Mouse (Mus musculus) CH12.LX (cell line): ENCODE data around the gene Gipc2. TPM values are rescaled to one million over a fixed set of nuclear protein-coding genes. Genes with fewer than 3 reads are reported as not detected.

Experiments
- DNase-seq: peaks from one replicate; pipeline ENCODE4 v3.0.0-alpha.2; 2013; ENCODE audit errors: extremely low read depth
- H3K27ac ChIP-seq: 2 replicates; pipeline ENCODE4 v1.5.1; 2012; ENCODE audit warnings: low read depth, mild to moderate bottlenecking, control low read depth, moderate library complexity; ENCODE audit not compliant: insufficient read depth
- H3K27me3 ChIP-seq: replicated peaks from 2 replicates; pipeline ENCODE3; 2012; ENCODE audit warnings: inconsistent platforms
- H3K36me3 ChIP-seq, 2 experiments: replicated peaks in 1 of 2; 2 replicates each; pipeline versions ENCODE3 to v1.6.1; 2012; ENCODE audit warnings: inconsistent platforms in 1 of 2, low read length in 1 of 2, mild to moderate bottlenecking in 1 of 2, mixed read lengths in 1 of 2, moderate library complexity in 1 of 2; ENCODE audit not compliant: control insufficient read depth in 1 of 2, insufficient read depth in 1 of 2
- H3K4me1 ChIP-seq, 2 experiments: 2 replicates each; pipeline ENCODE4 v1.6.1; 2012; ENCODE audit warnings: inconsistent platforms in 1 of 2, moderate library complexity in 1 of 2; ENCODE audit not compliant: insufficient read depth in 2 of 2, control insufficient read depth in 1 of 2
- H3K4me2 ChIP-seq: 2 replicates; pipeline ENCODE4 v1.6.1; 2012; ENCODE audit warnings: low read depth, mild to moderate bottlenecking, control low read depth; ENCODE audit not compliant: poor library complexity, insufficient read depth, severe bottlenecking
- H3K4me3 ChIP-seq, 3 experiments: fragments of 150-350 bp in 1 of 3; sonication (generic) in 1 of 3; replicated peaks in 1 of 3; 2 replicates each; pipeline versions ENCODE3 to v1.5.1; 2011 to 2012; ENCODE audit warnings: low read depth in 2 of 3, low read length in 2 of 3, mild to moderate bottlenecking in 2 of 3, moderate library complexity in 2 of 3, control low read depth in 1 of 3, improper control_type of control experiment in 1 of 3, inconsistent platforms in 1 of 3, mixed read lengths in 1 of 3; ENCODE audit not compliant: poor library complexity in 1 of 3
- H3K79me2 ChIP-seq: replicated peaks from 2 replicates; pipeline ENCODE4 v1.6.1; 2012; ENCODE audit warnings: mild to moderate bottlenecking, moderate library complexity; ENCODE audit not compliant: control insufficient read depth, poor library complexity, insufficient read depth, severe bottlenecking; ENCODE audit errors: extremely low read depth
- H3K9ac ChIP-seq: 2 replicates; pipeline ENCODE4 v1.6.1; 2012; ENCODE audit warnings: low read depth, mild to moderate bottlenecking, control low read depth, moderate library complexity; ENCODE audit not compliant: insufficient read depth
- H3K9me3 ChIP-seq: replicated peaks from 2 replicates; pipeline ENCODE3; 2012; ENCODE audit warnings: low read length, inconsistent platforms, mixed read lengths
- BHLHE40 ChIP-seq: IDR thresholded peaks from 2 replicates; pipeline ENCODE4 v1.6.1; 2011; ENCODE audit warnings: mild to moderate bottlenecking, low read depth, low read length, improper control_type of control experiment
- CHD1 ChIP-seq: IDR thresholded peaks from 2 replicates; pipeline ENCODE4 v1.6.1; 2012; ENCODE audit warnings: low read depth, low read length, improper control_type of control experiment, inconsistent platforms
- CTCF ChIP-seq, 2 experiments: IDR thresholded peaks in 1 of 2; conservative IDR thresholded peaks in 1 of 2; 2 replicates each; pipeline ENCODE4 v1.5.1; 2011 to 2012; ENCODE audit warnings: low read depth in 2 of 2, low read length in 2 of 2, improper control_type of control experiment in 1 of 2, inconsistent platforms in 1 of 2, mild to moderate bottlenecking in 1 of 2, moderate library complexity in 1 of 2
- E2F4 ChIP-seq: IDR thresholded peaks from 2 replicates; pipeline ENCODE4 v1.6.1; 2011; ENCODE audit warnings: low read depth, low read length, improper control_type of control experiment; ENCODE audit not compliant: insufficient replicate concordance
- ELF1 ChIP-seq: IDR thresholded peaks from 2 replicates; pipeline ENCODE4 v1.6.1; 2014; ENCODE audit warnings: low read depth, mild to moderate bottlenecking, inconsistent platforms, low read length, improper control_type of control experiment
- EP300 ChIP-seq: IDR thresholded peaks from 2 replicates; pipeline ENCODE4 v1.6.1; 2011; ENCODE audit warnings: low read length, improper control_type of control experiment
- ETS1 ChIP-seq: conservative IDR thresholded peaks from 2 replicates; pipeline ENCODE4 v1.6.1; 2012; ENCODE audit warnings: low read depth, mild to moderate bottlenecking, inconsistent platforms, low read length, improper control_type of control experiment, moderate library complexity
- HCFC1 ChIP-seq: IDR thresholded peaks from 2 replicates; pipeline ENCODE4 v1.6.1; 2012; ENCODE audit warnings: low read depth, mild to moderate bottlenecking, inconsistent platforms, low read length, improper control_type of control experiment
- JUN ChIP-seq: IDR thresholded peaks from 2 replicates; pipeline ENCODE4 v1.6.1; 2011; ENCODE audit warnings: low read depth, mild to moderate bottlenecking, low read length, improper control_type of control experiment, moderate library complexity; ENCODE audit not compliant: insufficient read depth
- KAT2A ChIP-seq: IDR thresholded peaks from 2 replicates; pipeline ENCODE4 v1.6.1; 2012; ENCODE audit warnings: low read length, improper control_type of control experiment, inconsistent platforms; ENCODE audit not compliant: insufficient replicate concordance
- MAFK ChIP-seq: IDR thresholded peaks from 2 replicates; pipeline ENCODE4 v1.6.1; 2011; ENCODE audit warnings: low read length, improper control_type of control experiment; ENCODE audit not compliant: insufficient replicate concordance
- MAZ ChIP-seq: IDR thresholded peaks from 2 replicates; pipeline ENCODE4 v1.6.1; 2012; ENCODE audit warnings: low read depth, mild to moderate bottlenecking, inconsistent platforms, low read length, improper control_type of control experiment, moderate library complexity
- MXI1 ChIP-seq: IDR thresholded peaks from 2 replicates; pipeline ENCODE4 v1.6.1; 2011; ENCODE audit warnings: mild to moderate bottlenecking, low read depth, low read length, improper control_type of control experiment
- MYC ChIP-seq: IDR thresholded peaks from 2 replicates; pipeline ENCODE4 v1.6.1; 2011; ENCODE audit warnings: low read depth, mild to moderate bottlenecking, improper control_type of control experiment, low read length
- NRF1 ChIP-seq: IDR thresholded peaks from 2 replicates; pipeline ENCODE4 v1.6.1; 2014; ENCODE audit warnings: low read depth, mild to moderate bottlenecking, inconsistent platforms, low read length, improper control_type of control experiment, moderate library complexity
- RCOR1 ChIP-seq: conservative IDR thresholded peaks from 2 replicates; pipeline ENCODE4 v1.6.1; 2012; ENCODE audit warnings: low read depth, mild to moderate bottlenecking, inconsistent platforms, low read length, improper control_type of control experiment
- SIN3A ChIP-seq: IDR thresholded peaks from 2 replicates; pipeline ENCODE4 v1.6.1; 2012; ENCODE audit warnings: low read length, improper control_type of control experiment, inconsistent platforms
- SMC3 ChIP-seq: IDR thresholded peaks from 2 replicates; pipeline ENCODE4 v1.6.1; 2011; ENCODE audit warnings: low read depth, low read length, improper control_type of control experiment
- TCF12 ChIP-seq: IDR thresholded peaks from 2 replicates; pipeline ENCODE4 v1.6.1; 2014; ENCODE audit warnings: low read depth, mild to moderate bottlenecking, inconsistent platforms, low read length, improper control_type of control experiment
- USF1 ChIP-seq: IDR thresholded peaks from 2 replicates; pipeline ENCODE4 v1.6.1; 2014; ENCODE audit warnings: low read depth, mild to moderate bottlenecking, inconsistent platforms, low read length, improper control_type of control experiment
- USF2 ChIP-seq: conservative IDR thresholded peaks from 2 replicates; pipeline ENCODE4 v1.6.1; 2011; ENCODE audit warnings: low read depth, low read length, improper control_type of control experiment
- ZKSCAN1 ChIP-seq: IDR thresholded peaks from 2 replicates; pipeline ENCODE4 v1.6.1; 2012; ENCODE audit warnings: low read depth, inconsistent platforms, low read length, improper control_type of control experiment, borderline replicate concordance
- ZMIZ1 ChIP-seq: IDR thresholded peaks from 2 replicates; pipeline ENCODE4 v1.6.1; 2012; ENCODE audit warnings: low read depth, mild to moderate bottlenecking, inconsistent platforms, low read length, improper control_type of control experiment
- ZNF384 ChIP-seq: IDR thresholded peaks from 2 replicates; pipeline ENCODE4 v1.6.1; 2012; ENCODE audit warnings: low read depth, low read length, improper control_type of control experiment, inconsistent platforms
- dilution Hi-C: fragments of 300-500 bp; cut with MboI; formaldehyde crosslinking; loops from 2 replicates; pipeline ENCODE4 v1.14.3; 2020; ENCODE audit warnings: low sequenced_read_pairs; ENCODE audit not compliant: extremely low pct_unique_long_range_greater_than_20kb, extremely low pct_ligation_motif_present
- in situ Hi-C: fragments of 300-500 bp; cut with MboI; formaldehyde crosslinking; loops from 3 replicates; pipeline ENCODE4 v1.14.3; 2019; ENCODE audit warnings: low sequenced_read_pairs, low pct_ligation_motif_present, low pct_unique_long_range_greater_than_20kb, mixed read lengths
- polyA plus RNA-seq: library from polyadenylated mRNA; unstranded; fragments of >175 nt; gene quantifications from 2 replicates; pipeline ENCODE4 v1.2.1, GENCODE M21; 2012; ENCODE audit warnings: low read depth; ENCODE audit not compliant: insufficient read length
- total RNA-seq, 2 experiments: library from RNA; depleted of rRNA; stranded (reverse); fragments of 300-350 nt in 1 of 2; fragments of >200 nt in 1 of 2; gene quantifications; 2 replicates each; pipeline ENCODE4 v1.2.3; 2012 to 2014

Gene Gipc2
- total and polyA plus RNA-seq, 3 experiments, result 0.24 to 1.2 (median 0.38) TPM

- TF ChIP-seq TCF12, result peak; percentile 55; the same call in 1 of the 2 replicates
- no peak for TF ChIP-seq MAZ
- peak; percentile 40; the same call in 1 of the 2 replicates for TF ChIP-seq MXI1
- TF ChIP-seq ETS1, result no peak
- TF ChIP-seq BHLHE40, result no peak; the same call in 1 of the 2 replicates
- no peak for TF ChIP-seq ZMIZ1
- TF ChIP-seq CHD1, result no peak
- TF ChIP-seq SMC3, result peak; percentile 97
- peak; percentile 77 for TF ChIP-seq MYC
- TF ChIP-seq E2F4, result no peak
- TF ChIP-seq JUN, result no peak
- no peak for TF ChIP-seq USF2
- no peak for TF ChIP-seq KAT2A
- TF ChIP-seq RCOR1, result no peak; the same call in 1 of the 2 replicates
- peak; percentile 42; the same call in 1 of the 2 replicates for TF ChIP-seq ZNF384
- no peak for TF ChIP-seq SIN3A
Observed at GRCm38 (mm10) chr3:152089178-152089577, 76.9 kb downstream of the Gipc2 start (continued).

- dilution Hi-C loops, result no loop called here
- in situ Hi-C loops, result no loop called here
- DNase-seq, result no peak
Observed at GRCm38 (mm10) chr3:152081381-152081780, 84.6 kb downstream of the Gipc2 start.

More at GRCm38 (mm10) chr3:152081381-152081780, 84.6 kb downstream of the Gipc2 start:
- no peak overlapping the region for H3K9ac ChIP-seq
- H3K9me3 ChIP-seq, result no peaks in the 10 kb centered on the region
- TF ChIP-seq ZKSCAN1 (no peak), EP300 (no peak), HCFC1 (no peak), MAFK (no peak), KAT2A (no peak), JUN (no peak), ELF1 (no peak), ETS1 (no peak), MXI1 (no peak), CTCF (conservative IDR thresholded peaks at IDR 0.05 in 1 of 2, IDR thresholded peaks at IDR 0.05 in 1 of 2; ENCODE audit: low read depth in 2 of 2, low read length in 2 of 2) (no peak), NRF1 (no peak), SMC3 (no peak), E2F4 (no peak), CHD1 (no peak), USF1 (no peak)
- H3K27ac ChIP-seq, result no peak overlapping the region
- H3K36me3 ChIP-seq, result no peaks in the 10 kb centered on the region
- H3K4me2 ChIP-seq, result no peak overlapping the region
- no peaks in the 10 kb centered on the region for H3K79me2 ChIP-seq
- H3K4me3 ChIP-seq, result no peak overlapping the region
- H3K4me1 ChIP-seq, result no peaks in the 10 kb centered on the region
- no peaks in the 10 kb centered on the region for H3K27me3 ChIP-seq
